Mouse (Mus musculus) ovary, postnatal 36 days (tissue): ENCODE measurements around the gene Rtraf.

ENCODE experiments used
- DNase-seq: peaks from one replicate; pipeline ENCODE4 v3.0.0; 2022; ENCODE audit warnings: low spot score, mixed read lengths

The Rtraf gene

GRCm38 (mm10) chr14:19800485-19800884 is 23.1 kb downstream of the Rtraf start:
- DNase-seq: no peak

GRCm38 (mm10) chr14:19796541-19797304 is 26.9 kb downstream of the Rtraf start:
- DNase-seq: no peak

- DNase-seq: no peak
These were observed 28.7 kb downstream of the Rtraf start for GRCm38 (mm10) chr14:19794881-19795280.

- no peak for DNase-seq
These were observed 35.2 kb downstream of the Rtraf start for GRCm38 (mm10) chr14:19788443-19788842.

GRCm38 (mm10) chr14:19785797-19786588 is 37.6 kb downstream of the Rtraf start:
- DNase-seq: no peak

- DNase-seq: no peak
These were observed 45.7 kb downstream of the Rtraf start for GRCm38 (mm10) chr14:19777945-19778344.

GRCm38 (mm10) chr14:19777365-19777764 is 46.3 kb downstream of the Rtraf start:
- no peak for DNase-seq

- peak; percentile 34 for DNase-seq
These were observed 46.7 kb downstream of the Rtraf start for GRCm38 (mm10) chr14:19776890-19777289.

GRCm38 (mm10) chr14:19776179-19776578 is 47.4 kb downstream of the Rtraf start:
- DNase-seq: no peak

- no peak for DNase-seq
These were observed 48.1 kb downstream of the Rtraf start for GRCm38 (mm10) chr14:19775491-19775890.

GRCm38 (mm10) chr14:19774036-19774628 is 49.5 kb downstream of the Rtraf start:
- DNase-seq: no peak

GRCm38 (mm10) chr14:19771173-19771572 is 52.5 kb downstream of the Rtraf start:
- no peak for DNase-seq

GRCm38 (mm10) chr14:19769441-19770200 is 54.0 kb downstream of the Rtraf start:
- DNase-seq: peak; percentile 48

- no peak for DNase-seq
These were observed 55.0 kb downstream of the Rtraf start for GRCm38 (mm10) chr14:19768648-19769047.

GRCm38 (mm10) chr14:19766380-19766649 is 57.3 kb downstream of the Rtraf start:
- no peak for DNase-seq

- no peak for DNase-seq
These were observed 57.9 kb downstream of the Rtraf start for GRCm38 (mm10) chr14:19765539-19766379.

GRCm38 (mm10) chr14:19764331-19764730 is 59.3 kb downstream of the Rtraf start:
- DNase-seq: no peak

- DNase-seq: no peak
These were observed 60.1 kb downstream of the Rtraf start for GRCm38 (mm10) chr14:19763527-19763926.

GRCm38 (mm10) chr14:19762014-19762413 is 61.6 kb downstream of the Rtraf start:
- DNase-seq: no peak
